Mouse (Mus musculus): Measurements from ENCODE around the gene Atf6b.

GRCm38 (mm10) chr17:34699575-34700408 is 52.8 kb downstream of the Atf6b start:
- TF ChIP-seq TCF12 (IDR thresholded peaks at IDR 0.05; ENCODE audit: low read depth, low read length) (no peak), POLR2A (IDR thresholded peaks at IDR 0.05; ENCODE audit: control insufficient read depth in 1 of 2, insufficient read depth in 1 of 2, low read depth in 1 of 2, low read length in 2 of 2, poor library complexity in 1 of 2) (no peak), USF1 (IDR thresholded peaks at IDR 0.05; ENCODE audit: low read depth, low read length) (no peak), ETS1 (IDR thresholded peaks at IDR 0.05; ENCODE audit: low read depth, low read length) (no peak), GATA1 (IDR thresholded peaks at IDR 0.05; ENCODE audit: low read depth, low read length) (no peak), TBP (IDR thresholded peaks at IDR 0.05; ENCODE audit: low read depth, low read length) (no peak), KAT2A (conservative IDR thresholded peaks at IDR 0.05; ENCODE audit: low read depth, low read length) (no peak), ZMIZ1 (IDR thresholded peaks at IDR 0.05; ENCODE audit: low read depth, low read length) (no peak), CTCF (IDR thresholded peaks at IDR 0.05 in 2 of 3, conservative IDR thresholded peaks at IDR 0.05 in 1 of 3; ENCODE audit: control insufficient read depth in 1 of 3, insufficient read depth in 1 of 3, low read depth in 2 of 3, low read length in 3 of 3, poor library complexity in 1 of 3, severe bottlenecking in 1 of 3) (no peak)

Data from MEL (cell line).